Mouse (Mus musculus): ENCODE measurements around the gene Ankrd36. TPM values are rescaled to one million over a fixed set of nuclear protein-coding genes. Genes with fewer than 3 reads are reported as not detected.
A peak's percentile ranks its signal among the peaks of the same experiment; 100 is the strongest.

Ankrd36 gene
- total RNA-seq, 2 experiments from 2014 or later, result not detected

GRCm38 (mm10) chr11:5684283-5684682, 114.8 kb downstream of the Ankrd36 start:
- no peak for DNase-seq

DNA sequence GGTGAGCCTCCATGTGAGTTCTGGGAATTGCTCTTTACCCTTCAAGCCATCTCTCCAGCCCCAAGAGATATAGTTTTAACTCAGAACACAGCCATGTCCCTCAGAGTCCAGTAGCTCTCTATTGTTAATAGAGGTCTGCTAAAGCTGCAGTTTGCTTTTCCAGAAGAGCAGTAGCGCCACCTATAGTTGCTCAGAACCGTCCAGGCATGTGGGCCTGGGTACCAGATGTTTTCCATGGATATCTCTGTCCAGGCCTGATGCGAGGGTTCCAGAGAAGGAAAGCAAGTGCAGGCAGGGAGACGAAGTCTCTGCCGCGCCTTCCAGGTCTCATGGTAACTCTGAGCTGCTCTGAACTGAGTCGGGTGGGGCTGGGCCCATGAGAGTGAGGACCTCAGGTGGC, 122.3 kb downstream of the Ankrd36 start:
- peak; percentile 58 for DNase-seq

GRCm38 (mm10) chr11:5700808-5701207, 131.3 kb downstream of the Ankrd36 start:
- peak; percentile 49 for DNase-seq

GRCm38 (mm10) chr11:5701300-5701699, 131.8 kb downstream of the Ankrd36 start:
- DNase-seq, result no peak

DNA sequence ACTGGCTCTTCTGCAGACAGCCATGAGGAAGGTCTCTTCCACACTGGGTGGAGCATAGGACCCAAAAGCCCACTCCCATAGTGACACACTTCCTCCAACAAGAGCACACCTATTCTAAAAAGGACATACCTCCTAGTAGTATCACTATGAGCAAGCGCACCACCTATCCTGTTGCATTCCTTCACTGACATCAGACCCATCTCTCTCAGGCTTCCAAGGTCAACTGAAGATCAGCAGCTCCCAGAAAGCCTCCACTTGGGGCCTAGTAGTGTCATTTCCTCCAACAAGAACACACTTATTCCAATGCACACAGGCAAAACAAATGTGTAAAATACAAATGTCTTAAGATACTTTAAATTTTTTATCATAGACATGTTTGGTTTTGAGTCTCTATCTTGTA, 132.3 kb downstream of the Ankrd36 start:
- DNase-seq, result no peak

DNA sequence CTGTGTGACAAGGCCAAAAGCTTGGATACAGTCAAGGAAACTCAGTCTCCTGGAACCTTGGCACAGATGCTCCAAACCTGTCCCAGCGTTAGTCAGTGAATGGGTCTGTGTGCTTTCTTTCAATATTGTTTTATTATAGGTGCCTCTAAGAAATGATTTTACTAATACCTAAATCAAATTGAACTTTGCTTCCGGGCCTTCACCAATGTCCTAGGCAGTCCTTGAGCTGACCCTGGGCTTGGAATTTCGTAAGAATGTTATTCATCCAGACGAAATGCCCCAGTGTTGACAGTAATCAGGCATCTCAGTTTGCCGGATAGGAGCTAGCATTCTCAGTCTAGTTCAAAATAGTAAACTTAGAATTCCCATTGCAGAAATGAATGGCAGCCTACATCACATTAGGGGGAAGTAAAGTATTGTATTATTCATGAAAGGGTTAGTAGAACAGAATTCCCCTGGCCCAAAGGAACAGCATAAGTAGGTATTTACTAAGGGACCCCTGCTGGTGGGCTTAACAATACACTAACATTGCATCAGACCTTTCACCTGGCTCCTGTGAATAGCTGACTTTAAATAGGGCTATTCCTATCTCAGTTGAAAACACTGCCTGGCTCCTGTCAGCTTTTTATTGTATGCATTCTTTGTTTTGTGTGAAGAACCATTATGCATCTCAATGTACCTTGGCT, 132.9 kb downstream of the Ankrd36 start:
- no peak for DNase-seq

DNA sequence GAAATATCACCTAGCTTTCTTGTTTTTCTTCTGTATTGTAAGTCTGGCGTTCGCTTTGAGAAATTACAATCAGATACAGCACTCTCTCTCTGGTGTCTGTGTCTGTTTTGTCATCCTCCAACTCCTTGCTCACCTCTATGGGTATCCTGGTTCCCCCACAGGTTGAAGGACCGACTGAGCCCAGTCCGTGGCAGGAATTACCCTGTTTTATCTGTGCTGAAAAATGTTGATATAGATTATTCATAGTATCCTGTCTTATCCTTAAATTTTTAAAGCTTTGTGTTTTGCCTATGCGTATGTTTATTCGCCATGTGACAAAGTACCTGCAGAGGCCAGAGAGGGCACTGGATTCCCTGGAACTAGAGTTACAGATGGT, 133.5 kb downstream of the Ankrd36 start:
- DNase-seq, result no peak

DNA sequence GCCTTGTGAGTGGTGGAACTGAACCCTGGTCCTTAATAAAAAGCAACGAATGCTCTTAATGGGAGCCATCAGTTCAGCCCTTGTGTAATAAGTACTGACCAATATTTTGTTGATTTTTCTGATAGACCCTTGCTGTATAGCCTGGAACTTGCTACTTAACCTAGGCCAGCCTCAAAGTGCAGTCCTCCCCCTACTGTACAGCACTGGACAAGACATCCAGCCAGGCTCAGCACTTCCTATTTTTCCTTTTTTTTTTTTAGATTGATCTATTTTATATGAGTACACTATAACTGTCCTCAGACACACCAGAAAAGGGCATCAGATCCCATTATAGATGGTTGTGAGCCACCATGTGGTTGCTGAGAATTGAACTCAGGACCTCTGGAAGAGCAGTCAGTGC, 133.9 kb downstream of the Ankrd36 start:
- DNase-seq, result no peak

DNA sequence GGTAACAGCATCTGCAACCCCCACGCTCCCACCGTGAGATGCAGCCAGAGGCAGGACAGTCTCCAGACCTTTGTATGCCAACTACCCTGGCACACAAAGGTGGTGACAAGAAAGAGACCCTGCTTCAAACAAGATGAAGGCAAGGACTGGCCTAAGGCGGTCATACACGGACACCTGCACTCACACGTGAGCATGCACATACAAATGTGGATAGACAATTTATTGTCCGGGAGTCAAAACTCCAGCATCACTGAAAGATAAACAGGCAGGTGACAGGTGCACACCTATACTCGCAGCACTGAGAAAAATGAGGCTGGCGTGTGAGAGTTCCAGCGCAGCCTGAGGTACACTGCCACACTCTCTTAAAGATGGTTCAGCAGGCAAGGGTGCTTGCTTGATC, 136.5 kb downstream of the Ankrd36 start:
- no peak for DNase-seq

DNA sequence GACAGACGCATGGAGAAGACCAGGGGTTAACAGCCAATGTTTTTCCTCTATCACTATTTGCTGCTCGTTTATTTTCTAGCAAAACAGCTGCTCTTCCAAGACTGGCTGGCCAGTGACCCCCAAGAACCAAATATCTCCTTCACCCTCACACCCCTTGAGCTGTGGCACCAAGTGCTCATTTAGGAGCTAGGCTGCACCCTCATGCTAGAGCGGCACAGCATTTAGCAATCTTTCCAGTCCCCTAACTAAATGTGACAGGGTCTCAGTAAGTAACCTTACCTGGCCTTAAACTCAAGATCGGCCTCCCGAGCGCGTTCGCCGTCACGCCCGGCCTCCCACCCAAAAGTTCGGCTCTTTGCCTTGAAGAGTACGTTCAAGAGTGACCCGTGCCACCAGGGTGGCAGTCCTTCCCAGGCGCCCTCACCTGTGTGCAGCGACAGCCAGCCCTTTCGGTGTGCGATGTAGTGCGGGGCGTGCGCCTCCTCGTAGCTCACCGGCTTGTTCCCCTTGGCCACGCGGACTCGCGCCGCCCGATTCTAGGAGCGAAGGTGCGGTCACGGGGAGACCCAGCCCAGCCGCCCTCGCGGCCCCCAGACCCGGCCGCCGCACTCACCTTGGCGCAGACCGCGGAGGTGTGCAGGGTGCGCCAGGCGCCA, 137.5 kb downstream of the Ankrd36 start:
- no peak for DNase-seq

DNA sequence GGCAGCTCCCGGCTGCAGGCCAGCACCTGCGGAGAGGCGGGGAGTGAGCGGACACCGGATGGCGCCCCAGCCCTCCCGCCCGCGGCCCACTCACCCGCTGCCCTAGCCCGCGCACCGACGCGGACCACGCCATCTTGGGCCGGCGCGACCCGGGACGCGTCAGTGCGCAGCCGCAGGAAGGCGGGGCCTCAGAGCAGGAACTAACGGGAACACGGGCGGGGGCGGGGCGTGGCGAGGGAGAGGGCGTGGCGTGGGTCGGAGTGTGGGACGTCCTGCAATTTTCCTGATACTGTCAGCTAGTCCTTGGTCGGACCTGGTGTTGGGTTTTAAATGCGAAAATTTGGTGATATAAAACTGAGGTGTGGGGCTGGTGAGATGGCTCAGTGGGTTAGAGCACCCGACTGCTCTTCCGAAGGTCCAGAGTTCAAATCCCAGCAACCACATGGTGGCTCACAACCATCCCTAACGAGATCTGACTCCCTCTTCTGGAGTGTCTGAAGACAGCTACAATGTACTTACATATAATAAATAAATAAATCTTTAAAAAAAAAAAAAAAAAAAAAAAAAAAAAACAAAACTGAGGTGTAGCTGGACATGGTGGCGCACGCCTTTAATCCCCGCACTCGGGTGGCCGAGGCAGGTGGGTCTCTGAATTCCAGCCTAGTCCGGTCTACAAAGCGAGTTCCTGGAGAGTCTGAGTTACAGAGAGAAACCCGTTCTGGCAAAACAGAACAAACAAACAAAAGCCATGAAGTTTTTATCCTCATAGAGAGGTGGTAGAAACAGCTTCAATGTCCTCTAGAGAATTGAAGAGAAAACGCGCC, 138.3 kb downstream of the Ankrd36 start:
- peak; percentile 96 for DNase-seq

DNA sequence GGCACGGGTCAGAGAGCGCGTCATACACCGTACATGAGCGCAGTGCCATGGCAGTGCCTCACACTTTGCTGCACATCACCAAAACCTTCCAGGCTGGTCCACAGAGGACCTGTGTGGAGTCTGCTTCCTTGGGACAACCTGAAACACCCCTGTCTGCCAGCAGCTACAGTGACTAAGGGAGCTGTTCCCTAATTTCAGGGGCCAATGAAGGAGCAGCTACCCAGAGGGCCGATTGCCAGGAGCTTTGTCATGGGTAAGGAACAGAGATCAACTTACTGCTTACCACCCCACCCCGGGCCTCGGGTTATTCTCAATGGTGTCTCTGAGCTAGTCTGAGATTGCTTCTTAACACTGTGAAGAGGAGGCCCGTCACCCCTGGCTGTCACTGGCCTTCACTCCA, 145.7 kb downstream of the Ankrd36 start:
- peak; percentile 3 for DNase-seq

- DNase-seq, result peak; percentile 17
Observed at GRCm38 (mm10) chr11:5715630-5716105, 146.2 kb downstream of the Ankrd36 start, which contains the start of gene Mrps24. Mrps24 (minus strand) TSS chr11:5715680.

- DNase-seq, result peak; percentile 34
Observed at GRCm38 (mm10) chr11:5716246-5716645, 146.8 kb downstream of the Ankrd36 start.

- DNase-seq, result peak; percentile 68
Observed at GRCm38 (mm10) chr11:5716938-5717705, 147.6 kb downstream of the Ankrd36 start.

DNA sequence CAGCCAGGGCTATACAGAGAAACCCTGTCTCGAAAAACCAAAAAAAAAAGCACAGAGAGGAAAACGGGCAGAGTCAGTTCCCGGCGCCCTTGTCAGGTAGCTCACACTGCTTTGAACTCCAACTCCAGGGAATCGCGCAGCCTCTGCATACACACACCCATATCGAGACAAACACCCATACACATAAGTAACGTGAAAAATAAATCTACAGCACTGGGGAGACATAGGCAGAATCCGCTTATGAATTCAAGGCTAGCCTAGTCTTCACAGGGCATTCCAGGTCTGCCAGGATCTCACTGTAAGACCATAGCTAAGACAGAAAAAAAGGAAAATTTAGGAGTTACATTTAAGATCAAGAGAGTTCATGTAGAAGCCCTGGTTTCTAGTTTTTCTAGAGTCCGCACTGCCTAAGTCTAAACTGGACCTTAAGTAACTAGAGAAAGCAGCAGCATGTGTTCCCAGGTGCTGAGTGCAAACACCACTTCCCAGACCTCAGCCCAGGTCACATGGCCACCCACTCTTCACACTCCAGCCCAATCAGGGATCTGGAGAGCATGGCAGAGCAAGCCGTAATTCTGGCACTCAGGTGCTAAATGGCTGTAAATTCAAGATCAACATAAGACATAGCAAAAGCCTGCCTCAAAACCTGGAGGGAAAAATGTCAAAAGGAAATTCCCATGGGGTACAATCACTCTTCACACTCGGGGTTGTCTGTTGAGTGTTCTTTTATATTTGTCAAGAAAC, 149.3 kb downstream of the Ankrd36 start:
- no peak for DNase-seq

GRCm38 (mm10) chr11:5729582-5729981, 160.1 kb downstream of the Ankrd36 start:
- no peak for DNase-seq

DNA sequence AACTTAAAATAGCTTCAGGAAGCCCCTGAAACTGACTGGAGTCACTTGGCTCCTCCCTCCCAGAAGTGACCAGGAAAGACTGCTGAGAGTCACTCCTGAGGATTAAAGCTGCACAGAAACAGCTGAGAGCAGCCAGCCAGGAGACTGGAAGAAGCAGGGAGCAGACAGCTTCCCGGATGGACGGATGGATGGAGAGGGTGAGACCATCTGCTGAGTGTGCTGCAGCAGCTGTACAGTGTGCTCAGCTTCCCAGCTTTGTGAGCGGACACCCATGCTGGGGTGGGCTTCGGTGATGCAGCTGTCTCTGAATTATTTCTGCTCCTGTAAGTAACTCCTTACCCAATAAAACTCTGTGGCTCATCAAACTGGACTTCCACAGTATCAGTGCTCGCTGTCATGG, 162.9 kb downstream of the Ankrd36 start:
- no peak for DNase-seq

- no peak for DNase-seq
Observed at GRCm38 (mm10) chr11:5734323-5734722, 164.8 kb downstream of the Ankrd36 start.

GRCm38 (mm10) chr11:5737137-5737536, 167.7 kb downstream of the Ankrd36 start:
- peak; percentile 47 for DNase-seq
